Mouse (Mus musculus) CD4-positive, CD25-positive, alpha-beta regulatory T cell (primary cell): Measurements from ENCODE around the gene Slc25a16. TPM values are rescaled to one million over a fixed set of nuclear protein-coding genes. Genes with fewer than 3 reads are reported as not detected.

ENCODE experiments used
- polyA plus RNA-seq: library from polyadenylated mRNA; unstranded; fragments of 100-300 nt; shearing (Covaris generic); gene quantifications from one replicate; pipeline ENCODE4 v1.2.1, GENCODE M21; 2017

The Slc25a16 gene
- polyA plus RNA-seq = 15.9 TPM

DNA sequence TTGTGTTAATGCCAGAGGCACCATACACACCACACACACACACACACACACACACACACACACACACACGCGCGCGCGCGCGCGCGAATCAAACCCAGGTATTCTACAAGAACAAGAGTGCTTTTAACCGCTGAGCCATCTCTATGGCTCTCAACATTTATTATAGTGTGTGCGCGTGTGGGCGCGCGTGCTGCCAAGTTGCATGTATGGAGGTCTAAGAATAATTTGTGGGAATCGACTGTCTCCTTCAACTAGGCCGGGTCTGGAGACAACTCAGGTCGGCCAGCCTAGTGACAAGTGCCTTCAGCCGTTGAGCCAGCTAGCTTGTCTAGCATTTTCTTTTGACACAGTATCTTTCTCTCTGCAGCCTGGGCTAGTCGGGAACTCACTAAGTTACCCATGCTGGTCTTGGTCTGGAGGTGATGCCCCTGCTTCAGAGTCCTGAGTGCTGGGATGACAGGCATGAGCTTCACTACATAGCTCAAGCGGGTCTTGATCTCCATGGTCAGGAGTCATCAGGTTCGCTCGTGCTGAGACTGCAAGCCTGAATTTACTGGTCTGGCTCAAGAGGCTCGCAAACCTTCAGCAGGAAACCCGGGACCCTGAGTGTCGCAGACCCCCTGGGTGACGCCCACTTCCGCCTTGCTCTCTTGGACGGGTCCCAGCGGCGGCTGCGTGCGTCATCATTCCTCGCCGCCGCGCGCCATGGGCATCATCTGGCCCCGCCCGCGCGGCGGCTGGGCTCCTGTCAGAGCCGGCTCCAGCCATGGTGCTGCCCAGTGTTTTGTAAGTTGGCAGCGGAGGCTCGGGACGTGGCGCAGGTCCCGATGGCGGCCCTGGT, at the start of gene Slc25a16:
Gene Slc25a16 (plus strand): TSS at position 709 of the 841 bp plus-strand sequence.

DNA sequence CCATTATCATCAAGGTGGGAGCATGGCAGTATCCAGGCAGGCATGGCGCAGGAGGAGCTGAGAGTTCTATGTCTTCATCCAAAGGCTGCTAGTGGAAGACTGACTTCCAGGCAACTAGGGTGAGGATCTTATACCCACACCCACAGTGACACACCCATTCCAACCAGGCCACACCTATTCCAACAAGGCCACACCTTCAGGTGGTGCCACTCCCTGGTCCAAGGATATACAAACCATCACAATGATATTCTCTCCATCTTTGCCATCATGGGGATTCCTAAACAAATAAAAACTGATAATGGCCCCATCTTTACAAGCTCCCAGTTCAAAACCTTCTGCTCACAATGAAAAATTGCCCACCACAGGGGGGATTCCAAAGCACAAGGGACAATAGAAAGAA, 11.5 kb upstream of the Slc25a16 start, which contains the start of gene Tet1:
Gene Tet1 (minus strand): TSS at position 101 of the 400 bp plus-strand sequence.

DNA sequence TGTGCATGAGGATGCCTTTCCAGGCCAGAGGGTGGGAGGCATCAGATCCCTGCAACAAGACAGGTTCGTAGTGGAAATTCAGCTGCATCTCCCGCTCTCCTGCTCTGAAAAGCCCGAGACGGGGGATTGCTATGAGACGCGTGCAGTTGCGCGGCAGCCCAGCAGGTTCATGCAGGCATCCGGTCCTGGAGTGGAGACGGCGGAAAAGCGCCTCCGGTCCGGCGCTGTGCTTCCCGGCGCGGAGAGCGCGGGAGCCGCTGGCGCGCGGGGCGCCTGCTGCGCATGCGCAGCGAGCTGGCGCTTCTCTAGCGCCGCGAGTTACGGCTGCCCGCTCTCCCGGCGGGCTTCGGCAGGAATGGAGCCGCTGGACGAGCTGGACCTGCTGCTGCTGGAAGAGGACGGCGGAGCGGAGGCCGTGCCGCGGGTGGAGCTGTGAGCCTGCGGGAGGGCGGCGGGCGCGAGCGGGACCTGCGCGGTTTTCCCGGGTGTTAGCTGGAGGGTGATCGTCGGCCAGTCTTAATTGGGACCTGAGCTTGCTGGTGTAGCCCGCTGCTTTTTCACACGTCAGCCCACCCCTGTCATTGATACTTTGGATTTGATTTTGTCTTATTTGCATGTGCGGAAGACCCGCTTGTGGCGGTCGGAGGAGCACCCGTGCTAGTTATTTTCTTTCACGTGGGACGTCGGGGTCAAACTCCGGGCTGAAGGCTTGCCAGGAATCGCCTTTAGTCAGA, 26.5 kb downstream of the Slc25a16 start, which contains the start of gene Dna2:
Gene Dna2 (plus strand): TSS at position 289 of the 734 bp plus-strand sequence.

DNA sequence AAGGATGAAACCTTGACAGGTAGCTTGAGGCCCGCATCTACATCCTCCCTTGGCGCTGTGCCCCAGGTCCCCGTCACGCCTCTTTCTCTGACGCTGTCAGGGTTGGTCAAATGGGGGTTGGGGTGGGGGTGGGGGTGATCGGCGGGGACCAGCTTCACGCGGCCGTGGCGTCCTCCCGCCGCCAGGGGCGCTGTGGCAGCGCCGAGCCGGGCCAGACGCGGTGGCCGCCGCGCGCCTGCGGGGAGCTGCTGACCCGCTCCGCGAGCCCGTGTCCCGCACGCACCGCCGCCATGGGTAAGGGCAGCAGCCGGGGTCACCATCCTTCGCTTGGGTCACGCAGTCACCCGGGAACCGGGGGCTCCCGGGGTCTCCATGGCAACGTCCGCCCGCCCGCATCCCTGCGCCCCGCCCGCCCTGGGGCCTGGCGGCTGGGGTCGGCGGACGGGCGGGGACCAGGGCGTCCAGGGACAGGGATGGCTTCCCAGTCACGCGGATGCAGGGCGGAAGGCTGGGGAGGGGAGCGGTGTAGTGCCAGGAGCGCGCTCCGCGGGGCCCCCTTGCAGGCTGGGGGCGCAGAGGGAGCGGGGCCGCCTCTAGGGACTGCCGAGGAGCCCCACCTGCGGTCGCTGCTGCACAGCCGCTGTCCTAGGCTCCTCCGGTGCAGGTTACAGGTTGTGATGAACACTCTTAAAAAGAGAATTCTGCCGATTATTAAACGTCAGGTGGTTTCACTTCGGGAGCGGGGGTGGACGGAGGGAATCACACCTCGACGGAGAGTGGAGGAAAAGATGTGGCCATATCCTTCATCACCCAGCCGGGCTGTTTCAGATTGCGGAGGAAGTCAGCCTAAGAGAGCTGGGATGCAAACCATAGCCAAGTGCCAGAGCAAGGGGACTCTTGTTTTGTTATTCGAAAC, 59.9 kb downstream of the Slc25a16 start, which contains the start of gene Rufy2:
Gene Rufy2 (plus strand): TSS at position 185 of the 916 bp plus-strand sequence.

Other genes with a start within 250 kb of the Slc25a16 start
- 1.3 TPM for gene Stox1, start 194.5 kb upstream of the Slc25a16 start, polyA plus RNA-seq
- gene Ccar1, start 128.3 kb upstream of the Slc25a16 start, polyA plus RNA-seq = 126 TPM
- 11.4 TPM for gene Tet1, start 11.6 kb upstream of the Slc25a16 start, polyA plus RNA-seq
- 2.7 TPM for gene Dna2, start 26.4 kb downstream of the Slc25a16 start, polyA plus RNA-seq
- gene Rufy2, start 59.6 kb downstream of the Slc25a16 start, polyA plus RNA-seq = 54.1 TPM
- gene Hnrnph3, start 103.6 kb downstream of the Slc25a16 start, polyA plus RNA-seq = 72.5 TPM
- 0.32 TPM for gene Pbld2, start 103.7 kb downstream of the Slc25a16 start, polyA plus RNA-seq
- not detected for gene Pbld1, start 139.5 kb downstream of the Slc25a16 start, polyA plus RNA-seq
- gene Atoh7, start 179.0 kb downstream of the Slc25a16 start, polyA plus RNA-seq = not detected